Mouse (Mus musculus): Measurements from ENCODE around the gene Scrn2. TPM values are rescaled to one million over a fixed set of nuclear protein-coding genes. Genes with fewer than 3 reads are reported as not detected.
A peak's percentile ranks its signal among the peaks of the same experiment; 100 is the strongest.

The Scrn2 gene
- total and polyA plus RNA-seq, 2 experiments, result 41.9 to 56.6 TPM

DNA sequence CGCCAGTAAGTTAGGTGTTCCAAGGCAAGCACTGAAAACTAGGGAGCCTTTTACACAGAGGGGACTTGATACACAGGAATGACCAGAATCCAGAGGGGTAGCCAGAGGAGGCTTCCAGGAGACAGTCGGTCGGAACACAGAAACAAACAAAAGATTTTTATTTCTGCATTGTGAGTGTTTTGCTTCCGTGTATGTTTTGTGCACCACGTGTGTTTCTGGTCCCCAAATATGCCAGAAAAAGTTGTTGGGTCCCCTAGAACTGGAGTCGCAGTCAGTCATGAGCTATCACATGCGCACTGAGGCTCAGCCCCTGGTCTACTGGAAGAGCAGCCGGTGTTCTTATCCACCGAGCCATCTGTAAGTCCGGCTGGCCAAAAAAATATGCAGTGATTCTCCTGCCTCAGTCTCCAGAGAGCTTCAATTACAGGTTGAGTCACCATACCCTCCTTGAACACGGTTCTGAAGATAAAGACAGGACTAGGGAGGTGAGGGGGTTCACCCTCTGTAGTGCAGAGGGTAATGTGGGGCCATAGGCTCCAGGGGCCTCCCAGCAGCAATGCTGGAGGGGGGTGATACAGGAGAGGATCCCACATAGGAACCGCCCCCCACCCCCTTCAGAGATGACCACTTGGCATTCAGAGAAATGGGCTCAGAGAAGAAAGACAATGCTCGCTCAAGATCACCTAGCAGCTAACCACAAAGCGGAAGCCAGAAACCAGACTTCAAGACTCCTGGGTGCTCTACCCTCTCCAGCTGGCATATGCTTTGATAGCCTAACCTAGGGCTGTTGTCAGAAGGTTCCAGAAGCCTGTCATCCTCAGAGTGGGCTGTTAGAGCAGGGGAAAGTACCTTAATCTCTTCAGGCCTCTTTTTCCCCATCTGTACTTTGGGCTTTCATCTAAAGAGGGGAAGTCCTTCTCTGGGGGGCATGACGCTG, 33.6 kb upstream of the Scrn2 start:
- Histone ChIP-seq H3K36me3 (ENCODE audit: control insufficient read depth, insufficient read depth, low read length) (no peaks in the 10 kb centered on the region), H3K79me2 (ENCODE audit: control insufficient read depth, insufficient read depth, low read length) (no peaks in the 10 kb centered on the region), H3K4me3 (ENCODE audit: insufficient read depth, low read depth, low read length) (no peak overlapping the region), H3K9ac (ENCODE audit: low read depth, low read length) (no peak overlapping the region), H3K4me1 (ENCODE audit: control insufficient read depth, insufficient read depth, low read length) (no peaks in the 10 kb centered on the region), H3K27me3 (ENCODE audit: control insufficient read depth, insufficient read depth, low read length) (peaks cover 5% of the 10 kb centered on the region), H3K27ac (replicated peaks; ENCODE audit: insufficient read depth, low read depth, low read length) (no peak overlapping the region)
- WGBS, result 89% methylated on average over 15 of the region's 15 CpGs
- DNase-seq (ENCODE audit: extremely low read depth, low read depth, low spot score), result no peak
- no peak for TF ChIP-seq CTCF (IDR thresholded peaks at IDR 0.05; ENCODE audit: low read depth, low read length)
- TF ChIP-seq POLR2A (IDR thresholded peaks at IDR 0.05; ENCODE audit: extremely low read depth, insufficient read depth, low read length), result no peak

DNA sequence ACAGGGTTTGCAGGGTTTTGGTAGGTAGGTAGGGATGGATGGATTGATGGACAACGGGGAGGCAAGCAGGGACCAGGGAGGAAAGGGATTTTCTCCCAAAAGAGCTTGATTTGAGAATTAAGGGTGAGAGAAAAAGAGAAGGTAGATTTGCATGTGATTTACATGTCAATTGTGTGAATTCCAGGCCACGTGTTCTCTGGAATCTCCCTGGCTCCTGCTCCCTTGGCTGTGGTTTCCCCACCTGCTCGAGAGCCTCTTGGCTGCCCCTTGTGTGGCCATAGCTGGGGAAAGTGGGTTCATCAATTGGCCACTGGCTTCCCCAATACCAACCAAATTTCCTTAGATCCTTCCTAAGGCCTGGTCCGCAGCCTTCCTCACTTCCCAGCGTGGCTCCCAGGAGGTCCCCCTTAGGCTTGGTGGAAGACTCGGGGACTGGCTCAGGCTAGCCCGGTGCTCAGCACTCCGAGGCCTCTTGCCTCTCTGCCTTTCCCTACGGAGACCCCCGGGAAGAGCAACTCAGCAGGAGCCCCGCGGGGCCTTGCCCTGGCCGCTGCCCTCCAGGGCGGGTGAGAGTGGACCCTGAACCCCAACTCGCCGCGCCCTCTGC, 32.9 kb upstream of the Scrn2 start:
- Histone ChIP-seq H3K9ac (ENCODE audit: low read depth, low read length) (peak overlapping the region; percentile 66), H3K4me3 (ENCODE audit: insufficient read depth, low read depth, low read length) (peak overlapping the region; percentile 12; the same call in 1 of the 2 replicates)
- 36% methylated on average over 17 of the region's 17 CpGs for WGBS

DNA sequence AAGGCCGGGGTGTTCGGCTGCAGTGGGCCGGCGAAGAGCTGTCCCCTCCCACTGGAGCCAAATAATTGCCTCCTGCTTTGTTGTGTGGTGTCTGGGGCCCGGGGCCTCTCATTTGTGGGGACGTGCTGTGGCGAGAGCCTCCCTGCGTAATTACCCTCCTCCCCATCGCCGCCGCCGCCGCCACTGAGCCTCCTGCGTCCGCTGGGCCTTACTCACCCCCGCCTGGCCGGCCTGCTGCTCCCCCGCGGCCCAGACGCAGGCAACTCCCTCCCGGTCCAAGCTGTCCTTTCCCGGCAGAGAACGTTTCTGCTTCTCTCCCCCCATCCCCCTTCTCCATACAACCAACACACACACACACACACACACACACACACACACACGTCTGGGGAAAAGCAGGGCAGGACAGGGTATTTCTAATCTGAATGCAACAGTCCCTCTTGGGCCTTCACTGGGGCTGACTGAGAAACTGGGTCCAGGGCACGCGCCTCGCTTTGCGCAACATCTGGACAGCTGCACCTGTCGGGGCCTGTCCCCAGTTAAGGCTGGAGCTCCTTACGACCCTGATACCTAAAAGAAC, 32.3 kb upstream of the Scrn2 start:
- no peaks in the 10 kb centered on the region for H3K4me1 ChIP-seq (ENCODE audit: control insufficient read depth, insufficient read depth, low read length)
- H3K36me3 ChIP-seq (ENCODE audit: control insufficient read depth, insufficient read depth, low read length), result no peaks in the 10 kb centered on the region
- H3K27me3 ChIP-seq (ENCODE audit: control insufficient read depth, insufficient read depth, low read length), result peaks cover 5% of the 10 kb centered on the region
- H3K4me3 ChIP-seq (ENCODE audit: insufficient read depth, low read depth, low read length), result peak overlapping the region; percentile 12; the same call in 1 of the 2 replicates
- 15% methylated on average over 26 of the region's 30 CpGs for WGBS
- H3K9ac ChIP-seq (ENCODE audit: low read depth, low read length), result peak overlapping the region; percentile 66; the same call in 1 of the 2 replicates
- no peak for TF ChIP-seq POLR2A (IDR thresholded peaks at IDR 0.05; ENCODE audit: extremely low read depth, insufficient read depth, low read length)
- no peak for TF ChIP-seq CTCF (IDR thresholded peaks at IDR 0.05; ENCODE audit: low read depth, low read length)
- DNase-seq (ENCODE audit: extremely low read depth, low read depth, low spot score), result no peak
- H3K79me2 ChIP-seq (ENCODE audit: control insufficient read depth, insufficient read depth, low read length), result no peaks in the 10 kb centered on the region
- H3K27ac ChIP-seq (replicated peaks; ENCODE audit: insufficient read depth, low read depth, low read length), result no peak overlapping the region

More for the DNA sequence above, 32.9 kb upstream of the Scrn2 start:
- Histone ChIP-seq H3K79me2 (ENCODE audit: control insufficient read depth, insufficient read depth, low read length) (no peaks in the 10 kb centered on the region), H3K36me3 (ENCODE audit: control insufficient read depth, insufficient read depth, low read length) (no peaks in the 10 kb centered on the region), H3K27me3 (ENCODE audit: control insufficient read depth, insufficient read depth, low read length) (peaks cover 5% of the 10 kb centered on the region), H3K27ac (replicated peaks; ENCODE audit: insufficient read depth, low read depth, low read length) (no peak overlapping the region), H3K4me1 (ENCODE audit: control insufficient read depth, insufficient read depth, low read length) (no peaks in the 10 kb centered on the region)
- DNase-seq (ENCODE audit: extremely low read depth, low read depth, low spot score), result no peak
- TF ChIP-seq POLR2A (IDR thresholded peaks at IDR 0.05; ENCODE audit: extremely low read depth, insufficient read depth, low read length), result no peak
- no peak for TF ChIP-seq CTCF (IDR thresholded peaks at IDR 0.05; ENCODE audit: low read depth, low read length)

DNA sequence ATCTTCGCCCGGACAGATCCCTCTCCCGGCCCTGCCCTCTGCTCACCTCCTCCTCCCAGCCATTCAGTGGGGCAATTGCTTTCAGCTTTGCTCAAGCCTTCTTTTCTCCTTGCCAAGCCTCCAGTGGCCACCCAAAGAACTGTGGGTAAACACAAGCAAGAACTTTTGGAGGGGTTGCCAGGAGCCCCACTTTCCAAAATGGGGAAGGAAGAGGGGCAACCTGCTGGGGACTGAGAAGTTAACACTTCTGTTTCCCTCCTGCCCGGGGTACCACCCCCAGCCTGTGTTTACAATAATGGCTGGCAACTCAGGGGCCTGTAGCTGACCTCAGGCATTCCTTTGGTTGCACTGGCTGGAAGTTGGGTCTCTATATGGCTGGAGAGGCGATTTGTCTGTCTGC, 26.6 kb upstream of the Scrn2 start:
- WGBS, result 55% methylated on average over 5 of the region's 5 CpGs
- H3K79me2 ChIP-seq (ENCODE audit: control insufficient read depth, insufficient read depth, low read length), result no peaks in the 10 kb centered on the region
- no peaks in the 10 kb centered on the region for H3K36me3 ChIP-seq (ENCODE audit: control insufficient read depth, insufficient read depth, low read length)
- TF ChIP-seq POLR2A (IDR thresholded peaks at IDR 0.05; ENCODE audit: extremely low read depth, insufficient read depth, low read length) (no peak), CTCF (IDR thresholded peaks at IDR 0.05; ENCODE audit: low read depth, low read length) (no peak)
- H3K27me3 ChIP-seq (ENCODE audit: control insufficient read depth, insufficient read depth, low read length), result no peaks in the 10 kb centered on the region; the same call in 1 of the 2 replicates
- H3K4me3 ChIP-seq (ENCODE audit: insufficient read depth, low read depth, low read length), result no peak overlapping the region
- H3K9ac ChIP-seq (ENCODE audit: low read depth, low read length), result no peak overlapping the region
- H3K4me1 ChIP-seq (ENCODE audit: control insufficient read depth, insufficient read depth, low read length), result no peaks in the 10 kb centered on the region
- no peak for DNase-seq (ENCODE audit: extremely low read depth, low read depth, low spot score)
- no peak overlapping the region for H3K27ac ChIP-seq (replicated peaks; ENCODE audit: insufficient read depth, low read depth, low read length)

DNA sequence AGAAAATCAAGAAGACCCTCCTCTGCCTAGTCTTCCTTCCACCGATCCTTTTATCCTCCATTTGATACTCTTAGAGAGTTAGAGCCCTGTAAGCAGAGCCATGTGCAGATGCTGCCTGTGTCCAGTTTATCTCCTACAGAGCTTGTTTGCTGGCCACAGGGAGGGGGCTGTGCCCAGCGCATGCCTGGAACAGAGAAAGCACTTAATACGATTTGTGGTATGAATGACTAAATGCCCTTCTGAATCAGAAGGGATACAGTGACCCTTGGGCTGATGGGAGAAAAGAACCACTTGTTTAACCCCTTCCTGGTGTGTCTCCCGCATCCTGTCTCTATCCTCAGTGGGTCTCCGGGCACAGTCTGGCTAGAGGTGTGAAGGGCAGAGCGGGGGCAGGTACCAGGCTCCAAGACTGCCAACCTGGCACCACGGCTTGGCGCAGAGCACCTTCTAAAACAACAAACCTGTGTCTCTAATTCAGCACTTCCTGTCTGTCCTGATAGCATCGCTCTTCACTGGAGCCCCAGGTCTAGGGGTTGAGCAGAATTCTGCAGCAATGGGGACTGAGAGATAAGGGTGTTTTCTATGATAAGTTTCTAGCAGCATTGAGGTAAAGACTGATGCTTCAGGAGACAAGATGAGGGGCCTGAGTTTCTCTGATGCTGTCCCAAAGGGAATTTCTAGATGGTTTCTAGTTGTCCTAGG, 22.5 kb upstream of the Scrn2 start:
- TF ChIP-seq POLR2A (IDR thresholded peaks at IDR 0.05; ENCODE audit: extremely low read depth, insufficient read depth, low read length), result no peak
- no peak for TF ChIP-seq CTCF (IDR thresholded peaks at IDR 0.05; ENCODE audit: low read depth, low read length)

More for the DNA sequence above, 22.5 kb upstream of the Scrn2 start:
- no peak overlapping the region for H3K4me3 ChIP-seq (ENCODE audit: insufficient read depth, low read depth, low read length)
- H3K9ac ChIP-seq (ENCODE audit: low read depth, low read length), result no peak overlapping the region
- WGBS, result 54% methylated on average over 9 of the region's 9 CpGs
- no peak for DNase-seq (ENCODE audit: extremely low read depth, low read depth, low spot score)
- H3K27ac ChIP-seq (replicated peaks; ENCODE audit: insufficient read depth, low read depth, low read length), result no peak overlapping the region
- H3K36me3 ChIP-seq (ENCODE audit: control insufficient read depth, insufficient read depth, low read length), result no peaks in the 10 kb centered on the region
- H3K4me1 ChIP-seq (ENCODE audit: control insufficient read depth, insufficient read depth, low read length), result no peaks in the 10 kb centered on the region
- no peaks in the 10 kb centered on the region for H3K79me2 ChIP-seq (ENCODE audit: control insufficient read depth, insufficient read depth, low read length)
- H3K27me3 ChIP-seq (ENCODE audit: control insufficient read depth, insufficient read depth, low read length), result peaks cover 3% of the 10 kb centered on the region; the same call in 1 of the 2 replicates

Data from liver, adult 2 months (tissue).